Mouse (Mus musculus) layer of hippocampus, adult 2 months (tissue): ENCODE data around the gene Gm2a. TPM values are rescaled to one million over a fixed set of nuclear protein-coding genes. Genes with fewer than 3 reads are reported as not detected.

Experiments
- DNase-seq, 2 experiments: peaks; one replicate each; pipeline ENCODE4 v3.0.0; 2022; ENCODE audit warnings: low spot score in 2 of 2
- H3K27ac ChIP-seq: fragments of 200-600 bp; 2 replicates; pipeline ENCODE4 v1.8.1; 2022
- H3K4me3 ChIP-seq: fragments of 200-600 bp; 2 replicates; pipeline ENCODE4 v1.8.1; 2022; ENCODE audit warnings: mild to moderate bottlenecking
- CTCF ChIP-seq: fragments of 200-600 bp; conservative IDR thresholded peaks from 2 replicates; pipeline ENCODE4 v1.8.1; 2022; ENCODE audit warnings: antibody characterized with exemption, mild to moderate bottlenecking, moderate library complexity
- long read RNA-seq, 2 experiments: library from polyadenylated mRNA; stranded (forward); transcript quantifications; one replicate each; pipeline ENCODE4 v2.0.0; 2021; ENCODE audit warnings: borderline mapping rate in 2 of 2
- total RNA-seq, 2 experiments: library from RNA; stranded (reverse); gene quantifications; 2 replicates each; pipeline ENCODE4 v1.2.3; 2021

The Gm2a gene
- total RNA-seq, result 10 to 100 TPM; 29.9 to 30.8 TPM
- long read RNA-seq, experiment 1, full-length matches to known transcripts, result 37 of 43 reads
- long read RNA-seq, experiment 1, partial matches to known transcripts, result 6 of 43 reads
- long read RNA-seq, experiment 1, other reads (novel, unspliced or antisense), result 0 of 43 reads
- long read RNA-seq, experiment 2, full-length matches to known transcripts, result 55 of 58 reads
- long read RNA-seq, experiment 2, partial matches to known transcripts, result 0 of 58 reads
- long read RNA-seq, experiment 2, other reads (novel, unspliced or antisense), result 3 of 58 reads

GRCm38 (mm10) chr11:55097463-55098188, at the start of gene Gm2a:
TSS of gene Gm2a (plus strand) at chr11:55098115.
- DNase-seq, result peak; percentile 92 to 96
- peak; percentile 14; the same call in 1 of the 2 replicates for TF ChIP-seq CTCF
- peak within 1 kb of the TSS; percentile 63 for H3K4me3 ChIP-seq

GRCm38 (mm10) chr11:55050837-55051510, 46.9 kb upstream of the Gm2a start:
- H3K27ac ChIP-seq, result no peak overlapping the region
- no peak for DNase-seq
- no peak for TF ChIP-seq CTCF
- no peak overlapping the region for H3K4me3 ChIP-seq

More at GRCm38 (mm10) chr11:55097463-55098188, at the start of gene Gm2a:
- H3K27ac ChIP-seq, result peak within 1 kb of the TSS; percentile 92

- Histone ChIP-seq H3K4me3 (no peak overlapping the region), H3K27ac (no peak overlapping the region)
- no peak for DNase-seq
- peak; percentile 42; the same call in 1 of the 2 replicates for TF ChIP-seq CTCF
These were observed 40.4 kb upstream of the Gm2a start for GRCm38 (mm10) chr11:55057511-55057910.

GRCm38 (mm10) chr11:55060802-55061201, 37.1 kb upstream of the Gm2a start:
- TF ChIP-seq CTCF, result no peak
- no peak overlapping the region for H3K4me3 ChIP-seq
- DNase-seq, result no peak
- H3K27ac ChIP-seq, result no peak overlapping the region

- TF ChIP-seq CTCF, result no peak
- H3K4me3 ChIP-seq, result no peak overlapping the region
- H3K27ac ChIP-seq, result no peak overlapping the region
- DNase-seq, result no peak
These were observed 35.1 kb upstream of the Gm2a start for GRCm38 (mm10) chr11:55062856-55063255.

GRCm38 (mm10) chr11:55066921-55067320, 31.0 kb upstream of the Gm2a start:
- no peak for TF ChIP-seq CTCF
- no peak overlapping the region for H3K27ac ChIP-seq
- no peak for DNase-seq
- H3K4me3 ChIP-seq, result no peak overlapping the region

GRCm38 (mm10) chr11:55069023-55069422, 28.9 kb upstream of the Gm2a start:
- no peak overlapping the region for H3K4me3 ChIP-seq
- no peak for DNase-seq
- no peak for TF ChIP-seq CTCF
- H3K27ac ChIP-seq, result no peak overlapping the region

- H3K27ac ChIP-seq, result no peak overlapping the region
- TF ChIP-seq CTCF, result no peak
- H3K4me3 ChIP-seq, result no peak overlapping the region
- DNase-seq, result no peak
These were observed 26.6 kb upstream of the Gm2a start for GRCm38 (mm10) chr11:55071344-55071743.

- DNase-seq, result no peak
- Histone ChIP-seq H3K27ac (no peak overlapping the region), H3K4me3 (no peak overlapping the region)
- no peak for TF ChIP-seq CTCF
These were observed 25.4 kb upstream of the Gm2a start for GRCm38 (mm10) chr11:55072467-55072866.

- DNase-seq, result no peak
- H3K27ac ChIP-seq, result no peak overlapping the region
- TF ChIP-seq CTCF, result no peak
- no peak overlapping the region for H3K4me3 ChIP-seq
These were observed 24.7 kb upstream of the Gm2a start for GRCm38 (mm10) chr11:55073191-55073590.

GRCm38 (mm10) chr11:55075602-55076001, 22.3 kb upstream of the Gm2a start:
- no peak for DNase-seq
- Histone ChIP-seq H3K27ac (no peak overlapping the region), H3K4me3 (no peak overlapping the region)
- no peak for TF ChIP-seq CTCF

- DNase-seq, result no peak
- Histone ChIP-seq H3K27ac (no peak overlapping the region), H3K4me3 (no peak overlapping the region)
- no peak for TF ChIP-seq CTCF
These were observed 21.7 kb upstream of the Gm2a start for GRCm38 (mm10) chr11:55076234-55076633.
